Mouse (Mus musculus): Measurements from ENCODE around the gene Olfr707.
"Not testable (repeated sequence)": the region's sequence is repeated elsewhere in the genome, so short reads cannot be mapped to it uniquely, and the experiment has no call there.

The Olfr707 gene

DNA sequence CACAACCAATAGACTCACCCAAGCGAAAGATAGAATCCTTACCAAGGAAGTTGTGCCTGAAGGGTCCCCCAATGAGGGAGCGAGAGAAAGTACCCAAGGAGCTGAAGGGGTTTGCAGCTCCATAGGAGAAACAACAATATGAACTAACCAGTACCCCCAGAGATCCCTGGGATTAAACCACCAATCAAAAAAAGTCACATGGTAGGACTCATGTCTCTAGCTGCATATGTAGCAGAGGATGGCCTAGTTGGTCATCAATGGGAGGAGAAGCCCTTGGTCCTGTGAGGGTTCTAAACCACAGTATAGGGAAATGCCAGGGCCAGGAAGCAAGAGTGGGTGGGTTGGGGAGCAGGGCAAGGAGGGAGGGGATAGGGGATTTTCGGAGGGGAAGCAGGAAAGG, at the start of gene Olfr707:
Olfr707 (minus strand) TSS at position 101 of the 400 bp plus-strand sequence.
- DNase-seq (ENCODE audit: low read depth in 1 of 2, low spot score in 2 of 2), result not testable (repeated sequence)

- DNase-seq (ENCODE audit: low read depth in 1 of 2, low spot score in 2 of 2), result no peak
Measured at GRCm38 (mm10) chr7:106948212-106948611, 47.2 kb upstream of the Olfr707 start, which contains the start of gene Olfr710. Gene Olfr710, minus strand, starts transcription at chr7:106948312.

GRCm38 (mm10) chr7:106932119-106932518, 31.1 kb upstream of the Olfr707 start, which contains the start of gene Olfr709-ps1:
Gene Olfr709-ps1, minus strand, starts transcription at chr7:106932219.
- DNase-seq (ENCODE audit: low read depth in 1 of 2, low spot score in 2 of 2), result no peak

GRCm38 (mm10) chr7:106920961-106921360, 19.9 kb upstream of the Olfr707 start:
- DNase-seq (ENCODE audit: low read depth in 1 of 2, low spot score in 2 of 2), result not testable (repeated sequence)

- no peak for DNase-seq (ENCODE audit: low read depth in 1 of 2, low spot score in 2 of 2)
Measured at GRCm38 (mm10) chr7:106907676-106908075, 6.6 kb upstream of the Olfr707 start, which contains the start of gene Olfr1532-ps1. Gene Olfr1532-ps1, plus strand, starts transcription at chr7:106908001.

DNA sequence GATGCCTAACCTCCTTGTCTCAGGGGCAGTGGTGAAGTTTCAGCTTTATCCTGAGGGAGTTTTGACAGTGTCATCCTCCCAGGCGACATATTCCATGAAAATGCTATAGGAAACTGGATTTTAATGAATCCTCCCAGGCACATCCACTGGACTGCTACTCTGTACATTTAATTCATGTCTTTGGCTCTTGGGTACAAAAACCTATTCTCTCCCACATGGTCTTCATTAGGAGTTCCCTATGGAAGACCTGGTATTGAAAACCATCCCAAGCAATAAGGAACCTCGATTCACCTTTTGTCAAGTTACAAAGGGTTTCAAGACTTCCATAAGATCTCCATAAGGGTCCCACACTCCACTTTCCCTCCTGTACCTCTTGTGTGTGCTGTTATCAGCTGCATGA, 13.0 kb downstream of the Olfr707 start, which contains the start of gene Olfr706:
Olfr706 (minus strand) TSS at position 101 of the 400 bp plus-strand sequence.
- DNase-seq (ENCODE audit: low read depth in 1 of 2, low spot score in 2 of 2), result no peak

GRCm38 (mm10) chr7:106876791-106877190, 24.2 kb downstream of the Olfr707 start, which contains the start of gene Olfr705:
Gene Olfr705, minus strand, starts transcription at chr7:106876891.
- DNase-seq (ENCODE audit: low read depth in 1 of 2, low spot score in 2 of 2), result no peak

DNA sequence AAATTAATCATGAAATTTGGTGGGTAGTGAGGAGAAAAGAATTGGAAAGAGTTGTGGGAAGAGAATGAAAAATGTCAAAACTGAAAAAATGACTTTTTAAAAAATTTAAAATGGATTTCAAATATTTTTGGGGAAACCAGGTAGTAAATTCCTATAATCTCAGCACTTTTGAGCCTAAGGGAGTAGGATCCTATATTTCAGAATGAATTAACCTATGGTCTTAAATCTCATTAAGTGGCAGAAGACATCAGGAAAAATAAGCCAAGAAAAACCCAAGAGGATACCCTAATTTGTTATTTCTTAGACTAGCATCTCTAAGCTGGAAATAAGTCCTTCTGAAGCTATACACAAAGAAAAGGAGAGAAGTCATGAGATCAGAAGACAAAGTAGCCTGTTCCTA, 38.2 kb downstream of the Olfr707 start, which contains the start of gene Olfr704:
Olfr704 (plus strand) TSS at position 301 of the 400 bp plus-strand sequence.
- DNase-seq (ENCODE audit: low read depth in 1 of 2, low spot score in 2 of 2), result no peak

DNA sequence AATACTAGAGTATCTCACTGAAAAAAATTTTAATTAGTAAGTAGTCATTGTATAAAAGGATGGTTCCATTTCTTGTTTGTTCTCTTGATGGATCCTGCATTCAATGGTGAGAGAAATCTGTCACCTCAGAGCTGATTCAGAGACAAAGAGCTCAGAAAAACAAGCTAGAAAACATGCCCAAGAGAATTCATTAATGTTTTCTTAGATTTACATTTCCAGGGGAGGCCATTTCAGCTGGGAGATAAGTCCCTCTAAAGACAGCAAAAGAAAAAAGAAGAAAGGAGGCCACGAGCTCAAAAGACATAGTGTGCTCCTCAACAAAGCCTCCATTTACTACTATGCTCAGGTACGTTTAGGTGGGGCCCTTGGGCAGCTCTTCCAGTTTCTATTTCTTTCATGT, 58.0 kb downstream of the Olfr707 start, which contains the start of gene Olfr703:
Olfr703 (plus strand) TSS at position 301 of the 400 bp plus-strand sequence.
- no peak for DNase-seq (ENCODE audit: low read depth in 1 of 2, low spot score in 2 of 2)
